Mouse (Mus musculus): ENCODE results near the gene Carmil3. TPM values are rescaled to one million over a fixed set of nuclear protein-coding genes. Genes with fewer than 3 reads are reported as not detected.

Gene Carmil3
- 10 to 100 TPM; 56.8 to 82.2 (median 62.5) TPM for total RNA-seq (2022)

DNA sequence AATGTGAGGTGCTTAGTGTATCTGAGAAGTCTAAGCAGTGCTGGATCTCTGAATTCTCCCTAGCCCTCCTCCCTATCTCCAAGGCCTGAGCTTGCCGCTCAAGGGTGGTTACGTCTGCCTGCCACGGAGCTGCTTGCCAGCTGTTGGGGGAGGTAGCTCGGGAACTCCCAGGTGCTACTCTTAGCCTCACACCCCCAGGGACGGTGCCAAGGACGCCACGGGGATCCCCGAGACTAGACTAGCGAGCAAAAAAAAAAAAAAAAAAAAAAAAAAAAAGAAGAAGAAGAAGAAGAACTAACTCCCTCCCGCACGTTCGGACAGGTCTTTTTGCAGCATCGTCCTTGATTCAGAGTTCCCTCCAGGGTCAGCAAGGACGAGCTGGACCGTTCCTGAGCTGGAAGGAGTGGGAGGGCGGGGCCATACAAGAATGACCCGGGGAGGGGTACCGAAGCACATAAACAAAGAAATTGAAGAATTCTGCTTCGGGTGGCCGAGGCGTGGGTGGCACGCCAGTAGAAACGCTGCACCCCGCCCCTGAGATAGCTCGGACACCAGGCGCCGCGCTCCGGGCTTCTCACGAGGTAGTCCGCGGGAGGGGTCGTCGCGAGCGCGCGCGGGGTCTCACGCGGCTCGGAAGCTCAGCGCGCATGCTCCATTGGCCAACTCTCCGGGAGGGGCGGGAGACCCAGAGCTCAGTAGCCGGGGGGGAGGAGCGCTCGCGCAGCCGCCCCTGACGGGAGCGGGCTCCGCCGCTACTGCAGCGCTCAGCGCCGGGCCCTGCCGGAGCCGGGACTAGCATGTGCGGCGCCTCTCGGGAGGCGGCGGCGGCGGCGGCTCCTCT is at the start of gene Carmil3:
TSS of gene Carmil3 (plus strand) at position 291 of the 841 bp plus-strand sequence.
- DNase-seq (ENCODE audit: low spot score in 2 of 2), result peak; percentile 78 to 84

DNA sequence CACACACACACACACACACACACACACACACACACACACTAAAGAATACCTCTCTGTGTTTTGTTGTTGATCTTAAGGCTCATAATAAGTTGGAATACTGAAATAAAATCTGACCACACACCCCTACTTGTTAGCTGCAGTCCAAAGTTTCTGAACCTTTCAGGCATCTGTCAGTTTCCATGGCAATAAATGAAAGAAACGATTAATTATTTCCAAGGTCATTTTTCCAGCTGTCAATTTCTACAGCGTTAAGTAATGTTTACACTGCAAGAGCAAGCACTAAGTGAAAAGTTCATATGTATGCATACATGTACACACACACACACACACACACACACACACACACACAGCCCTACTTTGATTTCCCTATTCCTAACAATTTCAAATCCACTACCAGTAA is 32.8 kb upstream of the Carmil3 start:
- no peak for DNase-seq (ENCODE audit: low spot score in 2 of 2)

DNA sequence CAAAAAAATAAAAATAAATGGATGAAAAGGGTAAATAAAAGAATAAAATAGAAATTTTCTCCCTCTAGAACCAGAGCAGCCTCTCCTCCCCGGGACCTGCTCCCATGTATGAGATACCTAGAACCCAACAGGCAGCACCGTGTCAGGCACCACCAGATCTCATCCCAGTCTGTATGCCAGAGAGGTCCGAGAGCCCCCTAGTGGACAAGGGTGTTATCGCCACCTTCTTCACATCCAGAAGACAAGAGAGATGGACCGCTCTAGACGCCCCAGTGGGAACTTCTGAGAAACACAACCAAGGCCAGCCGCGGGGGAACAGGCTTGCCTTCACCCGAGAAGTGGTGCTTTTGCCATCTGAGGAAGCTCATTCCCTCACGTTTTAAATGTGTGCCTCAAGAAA is 32.2 kb upstream of the Carmil3 start:
- peak; percentile 43 to 74 for DNase-seq (ENCODE audit: low spot score in 2 of 2)

DNA sequence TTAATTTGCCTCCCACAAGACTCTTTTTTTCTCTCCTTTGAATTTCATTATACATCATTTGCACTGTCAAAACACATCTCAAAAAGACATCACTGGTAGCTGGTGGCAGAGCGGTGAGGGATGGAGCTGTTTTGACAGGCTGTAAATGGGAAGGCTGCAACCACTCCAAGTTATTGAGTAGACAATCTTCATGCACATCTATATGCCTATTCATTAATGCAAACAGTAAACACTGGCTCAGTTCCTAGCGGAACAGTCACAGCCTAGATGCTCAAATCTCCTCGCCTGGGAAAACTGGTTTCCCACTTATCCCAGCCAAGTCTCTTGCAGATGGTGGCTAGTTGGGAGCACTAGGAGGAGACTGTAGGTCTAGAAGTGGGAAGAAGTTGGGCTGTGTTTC is 31.7 kb upstream of the Carmil3 start:
- no peak for DNase-seq (ENCODE audit: low spot score in 2 of 2)

DNA sequence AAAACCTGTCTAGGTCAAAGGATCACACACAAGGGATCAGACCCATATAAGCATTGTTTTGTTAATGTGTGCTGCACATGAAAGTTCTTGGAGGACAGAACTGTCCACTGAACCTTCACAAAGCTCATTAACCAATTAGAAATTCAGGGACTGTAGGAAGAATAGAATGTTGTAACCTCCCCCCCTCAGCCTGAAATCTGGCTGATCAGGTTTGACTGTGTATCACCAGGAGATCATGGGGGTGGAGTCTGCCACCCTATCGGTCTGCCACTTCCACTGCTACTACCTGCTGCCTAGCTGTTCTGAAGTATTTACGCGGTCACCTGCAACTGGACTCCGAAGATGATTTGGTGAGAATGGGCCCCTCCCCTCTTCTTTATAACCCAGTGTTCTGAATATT is 30.7 kb upstream of the Carmil3 start:
- no peak for DNase-seq (ENCODE audit: low spot score in 2 of 2)

DNA sequence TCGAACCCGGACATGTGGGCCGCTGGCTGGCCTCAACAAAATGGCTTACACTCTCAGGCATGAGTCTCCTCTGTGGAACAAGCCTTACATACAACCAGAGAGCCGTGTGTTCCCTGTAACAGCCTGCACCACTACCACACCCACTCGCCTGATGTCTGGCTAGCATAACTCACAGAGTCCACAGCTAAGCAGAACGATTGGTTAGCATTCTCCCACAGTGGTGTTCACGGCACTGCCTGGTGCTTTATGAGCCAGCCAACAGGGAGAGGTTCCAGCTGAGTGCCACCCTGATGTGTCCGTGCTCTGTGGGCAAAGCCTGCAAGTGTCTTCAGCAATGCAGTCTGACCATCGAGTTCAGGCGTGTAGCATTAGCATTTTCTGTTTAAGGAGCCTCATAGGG is 30.2 kb upstream of the Carmil3 start:
- DNase-seq (ENCODE audit: low spot score in 2 of 2), result peak; percentile 76

DNA sequence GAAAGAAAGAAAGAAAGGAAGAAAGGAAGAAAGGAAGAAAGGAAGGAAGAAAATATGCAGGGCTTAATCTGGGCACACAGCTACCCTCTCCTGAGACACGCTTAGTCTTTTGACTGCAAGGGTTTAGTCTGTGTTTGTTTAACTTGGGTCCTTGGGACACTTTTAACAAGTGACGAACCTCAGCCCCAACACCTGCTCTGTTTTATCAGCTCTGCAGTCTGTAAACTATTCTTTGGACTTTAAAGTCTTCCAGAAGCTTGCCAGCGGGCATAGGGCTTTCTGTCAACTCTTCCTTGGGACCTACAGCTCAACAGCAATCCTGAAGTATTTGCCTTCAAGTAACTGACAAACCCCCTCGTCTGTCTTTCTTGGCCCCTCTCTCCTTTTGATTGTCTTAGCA is 28.7 kb upstream of the Carmil3 start:
- DNase-seq (ENCODE audit: low spot score in 2 of 2), result no peak

DNA sequence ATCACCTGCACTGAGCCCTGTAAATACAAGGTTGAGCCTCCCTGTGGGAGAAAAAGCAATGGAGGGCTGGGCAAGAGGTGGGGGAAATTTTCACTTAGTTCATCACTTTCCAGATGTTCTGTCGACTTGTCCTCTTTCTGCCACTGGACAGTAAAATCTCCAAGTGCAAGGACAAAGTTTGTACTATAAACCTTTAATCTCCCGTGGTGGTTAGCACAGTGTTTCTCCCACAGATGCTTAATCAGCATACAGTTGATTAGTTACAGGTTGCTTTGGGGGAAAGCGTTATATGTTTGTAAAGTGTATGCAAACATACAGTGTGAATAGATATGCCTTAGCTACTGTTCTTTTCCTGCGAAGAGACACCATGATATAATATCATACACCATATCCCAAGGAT is 24.0 kb upstream of the Carmil3 start:
- no peak for DNase-seq (ENCODE audit: low spot score in 2 of 2)

DNA sequence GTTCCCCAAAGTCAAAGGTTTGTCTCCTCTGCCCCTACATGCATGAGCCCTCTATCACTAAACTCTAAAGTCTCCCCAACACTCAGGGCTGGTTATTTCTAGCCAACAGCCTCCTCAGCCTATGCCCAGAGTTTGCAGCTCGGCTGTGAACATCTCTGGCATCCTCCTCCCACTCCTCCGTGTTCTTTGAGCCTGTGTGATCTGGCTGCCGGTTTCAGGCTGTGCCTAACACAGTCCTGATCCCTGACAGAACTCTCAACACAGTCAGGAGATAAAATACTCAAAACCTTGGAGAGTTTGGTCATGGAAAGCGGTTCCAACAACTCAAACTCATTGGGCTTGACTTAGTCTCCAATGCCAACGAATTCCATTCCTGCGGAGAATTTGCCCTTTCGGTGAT is 23.3 kb upstream of the Carmil3 start:
- no peak for DNase-seq (ENCODE audit: low spot score in 2 of 2)

DNA sequence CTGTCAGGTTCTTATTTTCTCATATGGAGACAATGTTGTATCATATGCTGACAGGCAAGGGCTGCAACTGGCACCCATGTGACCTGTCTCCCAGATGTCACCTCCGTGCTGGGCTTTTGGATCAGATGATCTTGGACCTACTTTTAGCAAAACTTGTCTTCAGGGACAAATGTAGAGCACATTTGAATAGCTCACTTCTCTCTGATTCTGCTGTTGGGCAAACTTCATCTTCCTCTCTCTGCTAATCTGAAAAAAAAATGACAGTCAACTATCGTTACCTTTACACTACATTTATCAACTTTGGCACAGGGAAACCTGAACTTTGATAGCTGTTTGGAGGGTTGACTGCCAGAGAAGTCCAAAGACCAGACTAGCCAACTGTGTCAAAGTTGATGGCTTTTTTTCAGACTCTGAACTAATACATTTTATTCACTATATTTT is 22.1 kb upstream of the Carmil3 start:
- no peak for DNase-seq (ENCODE audit: low spot score in 2 of 2)

DNA sequence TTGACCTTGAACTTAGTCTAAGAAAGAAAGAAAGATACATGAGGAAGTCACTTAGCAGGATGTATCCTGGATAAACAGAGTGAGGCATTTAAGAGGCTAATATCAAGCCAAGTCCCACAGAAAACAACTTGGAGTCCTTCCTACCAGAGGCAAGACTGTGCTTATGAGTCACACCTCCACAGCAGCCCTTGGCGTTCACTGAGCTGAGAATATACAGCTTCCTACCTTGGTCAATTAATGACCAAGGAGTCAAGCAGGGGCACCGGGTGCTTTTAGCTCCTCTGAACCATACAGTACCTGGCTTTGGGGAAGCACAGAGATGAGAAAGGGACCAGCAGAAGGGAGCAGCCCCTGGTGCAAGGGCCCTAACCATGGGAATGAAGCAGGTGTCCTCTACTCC is 21.4 kb upstream of the Carmil3 start:
- DNase-seq (ENCODE audit: low spot score in 2 of 2), result no peak

DNA sequence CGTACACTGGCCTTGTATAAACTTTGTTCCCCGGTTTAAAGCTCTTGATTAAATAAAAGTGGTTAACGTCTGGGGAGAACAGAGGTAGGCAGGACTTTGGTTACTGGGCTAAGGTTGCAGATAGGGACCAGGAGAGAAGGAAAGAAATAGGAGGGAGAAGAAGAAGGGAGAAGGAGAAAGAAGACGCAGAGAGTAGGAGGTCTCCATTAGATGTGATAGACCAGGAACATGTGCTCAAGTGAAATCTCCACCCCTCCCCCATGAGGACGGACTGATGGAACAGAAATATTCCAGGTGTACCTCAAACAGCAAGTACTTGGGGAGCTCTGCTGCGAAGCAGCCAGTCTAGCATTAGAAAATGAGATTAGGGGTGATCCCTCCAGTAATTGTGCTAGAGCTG is 20.6 kb upstream of the Carmil3 start:
- DNase-seq (ENCODE audit: low spot score in 2 of 2), result no peak

DNA sequence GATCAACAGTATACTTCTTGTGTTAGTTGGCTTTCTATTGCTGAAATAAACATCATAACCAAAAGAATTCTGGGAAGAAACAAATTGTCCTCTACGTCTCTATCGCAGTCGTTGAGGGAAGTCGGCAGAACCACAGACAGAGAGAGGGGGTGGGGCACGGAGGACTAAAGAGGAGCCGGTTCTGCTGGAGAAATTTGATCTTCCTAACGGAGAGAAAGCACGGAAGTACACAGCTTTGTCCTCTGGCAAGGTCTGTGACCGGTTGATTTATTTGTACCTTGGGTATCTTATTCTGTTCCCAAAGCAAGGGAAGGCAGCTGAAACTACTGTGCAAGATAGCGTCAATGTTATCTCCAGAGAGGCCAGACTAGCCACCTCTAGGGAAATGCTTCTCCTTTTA is 19.6 kb upstream of the Carmil3 start:
- no peak for DNase-seq (ENCODE audit: low spot score in 2 of 2)

DNA sequence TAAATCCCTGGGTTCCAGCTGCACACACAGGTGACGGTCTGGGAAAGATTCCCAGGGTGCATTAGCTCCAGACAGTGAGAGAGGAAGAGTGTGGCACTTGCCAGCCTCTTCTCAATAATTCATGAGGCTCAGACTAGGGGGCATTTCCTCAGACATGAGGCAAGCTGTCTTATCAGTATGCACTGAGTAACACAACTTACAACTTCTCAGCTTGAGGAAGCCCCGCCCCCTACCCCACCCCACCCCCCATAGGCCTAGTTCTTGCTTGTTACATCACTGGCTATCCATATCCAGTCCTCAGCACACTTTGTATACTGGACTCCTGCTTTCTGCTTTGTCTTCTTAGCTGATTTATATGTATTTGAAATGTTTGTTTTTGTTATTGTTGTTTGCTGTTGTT is 14.8 kb upstream of the Carmil3 start:
- DNase-seq (ENCODE audit: low spot score in 2 of 2), result no peak

DNA sequence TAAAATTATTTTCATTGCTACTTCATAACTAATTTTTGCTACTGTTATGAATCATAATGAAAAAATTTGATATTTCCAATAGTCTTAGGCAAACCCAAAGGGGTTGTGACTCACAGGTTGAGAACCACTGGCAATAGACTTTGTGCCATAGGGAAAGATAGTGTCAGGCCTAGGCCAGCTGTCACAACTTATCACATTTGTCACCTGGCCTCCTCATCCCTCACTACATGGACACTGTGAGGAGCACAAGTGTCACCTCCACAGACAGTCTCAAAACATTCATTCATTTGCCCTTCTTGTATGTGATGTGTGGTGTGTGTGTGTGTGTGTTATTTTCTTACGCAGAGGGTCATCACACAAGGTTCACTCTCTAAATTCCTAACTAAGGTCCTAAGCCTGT is 13.0 kb upstream of the Carmil3 start:
- DNase-seq (ENCODE audit: low spot score in 2 of 2), result no peak

DNA sequence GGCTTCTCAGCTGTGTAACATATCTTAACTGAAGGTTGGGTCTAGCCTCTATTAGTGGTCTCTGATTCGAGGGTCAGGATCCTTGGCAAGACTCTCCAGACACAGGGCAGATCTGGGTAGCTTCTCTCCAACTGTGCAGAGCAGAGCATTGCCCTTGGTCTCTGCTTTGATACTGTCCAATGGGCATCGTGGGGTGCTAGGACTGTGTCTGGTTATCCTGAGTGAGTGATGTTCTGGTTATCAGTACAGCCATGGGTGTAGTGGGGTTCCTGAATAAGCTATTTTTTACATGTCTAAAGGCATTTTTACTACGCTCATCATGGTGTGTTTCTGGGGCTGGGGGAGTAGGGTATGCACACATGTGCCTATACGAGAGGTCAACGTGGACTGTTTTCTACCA is 12.6 kb upstream of the Carmil3 start:
- no peak for DNase-seq (ENCODE audit: low spot score in 2 of 2)

DNA sequence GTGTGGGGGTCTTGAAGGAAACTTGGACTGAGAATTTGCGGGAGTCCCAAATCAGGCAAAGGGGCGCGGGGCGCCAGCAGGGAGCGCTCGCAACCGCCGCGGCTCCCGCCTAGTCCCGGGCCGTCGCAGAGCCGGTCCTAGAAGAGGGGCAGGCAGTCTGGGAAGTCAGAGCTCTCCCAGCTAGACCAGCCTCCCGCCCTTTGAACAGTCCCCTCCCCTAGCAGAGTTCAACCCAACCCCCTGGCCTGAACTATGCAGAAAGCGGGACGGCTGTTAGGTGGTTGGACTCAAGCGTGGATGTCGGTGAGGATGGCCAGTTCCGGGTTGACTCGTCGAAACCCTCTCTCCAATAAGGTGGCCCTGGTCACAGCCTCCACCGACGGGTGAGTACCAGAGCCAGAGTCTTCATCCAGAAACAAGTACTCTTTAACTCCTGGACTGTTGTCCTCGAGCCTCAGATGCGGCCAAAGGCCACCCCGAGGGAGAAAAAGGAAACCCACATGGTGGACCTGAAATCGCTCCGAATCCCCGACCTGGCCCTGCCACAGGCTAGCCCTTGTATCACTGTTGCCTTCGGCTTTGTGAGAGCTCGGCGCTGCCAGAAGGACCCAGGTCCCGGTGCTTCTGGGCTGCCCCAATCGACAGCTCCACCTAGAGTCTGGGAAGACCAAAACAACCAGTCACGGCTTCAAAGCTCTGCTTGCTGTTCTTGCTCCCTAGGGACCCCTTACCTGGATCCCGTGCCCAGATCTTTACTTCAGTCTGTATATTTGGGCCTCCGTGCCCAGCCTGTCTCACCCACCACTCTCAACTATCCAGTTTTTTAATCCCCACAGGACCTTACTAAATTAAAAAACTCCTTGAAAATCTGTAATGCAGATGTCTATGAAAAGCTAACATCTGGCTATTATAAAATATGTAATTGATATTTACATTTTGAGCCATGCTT is 11.5 kb upstream of the Carmil3 start, which contains the start of gene Dhrs4:
TSS of gene Dhrs4 (plus strand) at position 108 of the 949 bp plus-strand sequence.
- DNase-seq (ENCODE audit: low spot score in 2 of 2), result peak; percentile 65 to 76

DNA sequence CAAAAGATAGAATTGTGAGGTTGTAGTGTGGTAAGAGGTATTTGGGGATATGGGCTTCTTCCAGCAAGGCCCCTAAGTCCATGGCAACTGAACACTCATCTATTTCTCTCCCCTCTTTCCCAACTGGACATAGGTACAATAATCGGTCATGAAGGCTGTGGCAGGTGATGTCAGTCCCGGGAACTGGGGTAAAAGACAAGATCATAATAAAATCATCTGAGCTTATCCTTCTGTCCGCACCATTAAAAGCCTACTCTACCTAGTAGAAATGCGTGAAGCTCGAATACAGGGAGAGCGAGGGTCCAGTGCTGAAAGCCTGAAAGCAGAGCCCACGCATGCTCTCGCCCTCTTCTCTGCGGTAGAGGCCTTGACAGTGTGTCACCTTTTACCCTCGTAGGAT is 10.8 kb upstream of the Carmil3 start:
- DNase-seq (ENCODE audit: low spot score in 2 of 2), result no peak

DNA sequence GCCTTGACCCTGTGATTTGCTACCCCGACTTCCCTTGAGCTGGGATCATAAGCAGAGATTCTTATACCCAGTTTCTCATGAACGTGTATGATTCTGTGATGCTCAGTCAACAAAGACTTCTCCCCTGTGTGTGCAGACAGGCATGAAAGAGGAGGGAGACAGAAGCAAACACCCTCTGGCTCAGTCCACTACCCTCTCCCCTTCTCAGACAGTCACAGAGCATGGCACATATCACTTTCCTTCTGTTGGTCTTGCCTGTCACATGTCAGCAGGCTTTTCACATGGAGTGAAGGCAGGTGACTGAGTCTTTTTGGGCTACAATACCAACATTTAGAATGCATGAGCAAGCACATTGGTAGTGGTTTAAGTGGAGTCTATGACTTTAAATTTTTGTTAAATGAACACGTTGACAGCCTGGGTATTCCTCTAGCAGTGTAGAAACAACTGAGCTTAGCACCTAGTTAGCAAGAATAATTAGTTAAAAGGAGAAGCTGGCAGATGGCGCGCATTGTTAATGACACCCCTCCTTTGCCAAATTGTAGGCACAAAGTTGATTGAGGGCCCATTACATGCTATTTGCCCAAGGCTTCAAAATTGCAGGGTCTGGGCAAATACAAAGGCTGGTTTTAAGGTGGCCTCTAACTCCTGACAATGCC is 5.9 kb upstream of the Carmil3 start:
- DNase-seq (ENCODE audit: low spot score in 2 of 2), result peak in 1 of 2 experiments; percentile 59

DNA sequence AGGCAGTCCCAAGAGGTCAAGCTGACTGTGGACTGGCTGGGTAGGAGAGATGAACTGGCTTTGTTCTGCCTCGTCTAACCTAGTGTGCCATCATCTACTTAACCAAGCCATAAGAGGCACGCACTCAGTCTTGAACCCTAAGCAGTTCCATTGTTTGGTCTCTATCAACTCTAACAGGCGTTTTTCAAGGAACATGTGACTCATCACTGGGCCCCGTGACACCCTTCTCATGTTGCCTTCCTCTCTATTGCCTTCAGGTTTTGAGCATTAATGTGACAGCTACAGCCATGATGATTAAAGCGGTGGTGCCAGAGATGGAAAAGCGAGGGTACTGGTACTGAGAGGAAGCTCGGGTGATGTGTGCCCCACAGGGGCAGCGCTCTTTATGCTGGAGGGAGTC is 3.6 kb upstream of the Carmil3 start:
- DNase-seq (ENCODE audit: low spot score in 2 of 2), result no peak

DNA sequence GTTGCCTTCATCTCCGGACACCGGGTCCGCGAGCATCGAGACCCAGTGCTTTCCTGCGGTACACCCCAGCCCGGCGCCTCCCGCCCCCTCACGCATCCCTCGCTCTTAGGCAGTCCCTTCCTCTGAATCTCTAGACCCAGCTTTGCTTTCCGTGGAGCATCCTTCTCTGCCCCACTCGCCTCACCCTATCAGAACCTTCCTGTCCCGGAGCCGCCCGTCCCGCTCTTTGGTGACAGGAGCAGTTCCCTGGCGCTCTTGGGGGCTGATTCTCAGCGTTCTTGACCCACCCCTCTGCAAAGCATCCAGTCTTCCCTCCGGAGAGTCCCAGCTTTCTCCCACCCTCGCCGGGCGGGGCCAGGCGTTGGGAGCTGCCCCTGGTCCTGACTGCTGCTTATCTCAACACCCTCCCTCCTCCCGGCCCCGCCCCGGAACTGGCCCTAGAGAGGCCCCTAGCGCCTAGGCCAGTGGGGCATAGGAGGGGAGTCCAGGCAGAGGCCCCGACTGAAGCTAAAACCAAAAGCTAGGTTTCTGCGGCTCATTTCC is 911 bp downstream of the Carmil3 start:
- DNase-seq (ENCODE audit: low spot score in 2 of 2), result peak in 1 of 2 experiments; percentile 48

All from layer of hippocampus, adult 8-10 months (tissue).